Mouse (Mus musculus) lung, postnatal 0 days (tissue): ENCODE measurements around the gene Rfk.

ENCODE experiments used
- CTCF ChIP-seq: IDR thresholded peaks from 2 replicates; pipeline ENCODE4 v1.5.1; 2016; ENCODE audit warnings: antibody characterized with exemption, mild to moderate bottlenecking
- EP300 ChIP-seq: IDR thresholded peaks from 2 replicates; pipeline ENCODE4 v1.6.1; 2016; ENCODE audit warnings: antibody characterized with exemption, mild to moderate bottlenecking, control low read depth

DNA sequence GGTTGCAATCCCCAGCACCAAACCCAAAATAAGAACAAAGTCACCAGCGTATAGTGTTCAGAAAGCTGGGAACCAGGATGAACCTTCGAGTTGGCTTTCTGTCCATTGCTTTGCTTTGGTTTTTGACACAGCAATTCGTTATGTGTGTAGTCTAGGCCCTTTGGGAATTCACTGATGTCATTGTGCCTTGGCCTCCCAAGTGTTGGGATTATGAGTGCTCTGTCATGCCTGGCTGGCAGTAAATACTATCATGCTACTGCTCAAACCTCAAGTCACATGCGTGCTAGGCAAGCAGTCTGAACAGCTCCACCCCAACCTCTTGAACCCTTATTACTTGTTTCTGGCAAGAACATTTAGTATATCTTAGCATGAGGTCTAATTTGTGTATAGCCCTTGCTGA is 9.3 kb downstream of the Rfk start:
- TF ChIP-seq CTCF = no peak
- TF ChIP-seq EP300 = no peak
